Mouse (Mus musculus): ENCODE data around the gene Slc35g1.

DNA sequence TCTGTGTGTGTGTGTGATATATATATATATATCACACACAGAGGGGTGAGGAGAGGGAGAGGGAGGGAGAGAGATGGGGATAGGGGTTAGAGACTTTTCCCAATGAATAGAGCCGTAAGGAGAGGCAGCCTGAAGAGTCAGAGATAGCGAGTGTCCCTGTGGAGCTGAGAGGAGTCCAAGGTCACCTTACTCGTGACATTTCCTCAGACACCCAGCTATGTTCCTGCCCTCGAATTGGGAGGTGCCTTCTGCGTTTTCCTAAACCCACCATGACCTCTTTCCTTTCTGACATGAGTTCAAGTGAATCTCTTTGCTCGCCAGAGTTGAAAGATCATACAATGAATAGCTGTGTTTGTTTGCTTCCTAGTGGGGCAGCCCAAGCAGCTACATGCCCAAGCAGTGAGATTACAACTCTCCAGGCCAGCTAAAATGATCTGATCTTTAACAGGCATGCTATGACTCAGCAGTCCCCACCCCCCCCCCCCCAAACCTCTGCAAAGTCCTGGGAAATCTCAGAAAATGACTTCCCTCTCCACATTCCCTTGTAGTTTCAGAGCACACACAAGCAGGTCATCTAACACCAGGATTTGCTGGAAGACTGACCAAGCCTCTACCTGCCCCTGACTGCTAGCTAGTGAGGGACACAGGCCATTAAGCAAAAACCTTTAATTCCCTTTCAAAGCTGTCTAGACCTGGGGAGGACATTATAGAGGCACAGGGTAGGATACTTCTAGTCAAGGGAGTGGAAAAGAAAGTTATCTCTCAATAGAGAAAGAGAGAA, 31.7 kb upstream of the Slc35g1 start:
- no peak for TF ChIP-seq POLR2A (IDR thresholded peaks at IDR 0.05; ENCODE audit: insufficient read length, low read depth)
- no peak for TF ChIP-seq SRF (IDR thresholded peaks at IDR 0.05; ENCODE audit: control insufficient read depth, insufficient read length, low read depth)
- no peak for TF ChIP-seq POLR2AphosphoS2 (IDR thresholded peaks at IDR 0.05; ENCODE audit: insufficient read length, low read depth)
- TF ChIP-seq MYOG (IDR thresholded peaks at IDR 0.05; ENCODE audit: control insufficient read depth in 1 of 3, insufficient read depth in 1 of 3, insufficient read length in 2 of 3, low read depth in 2 of 3): no peak
- TF ChIP-seq E2F4 (IDR thresholded peaks at IDR 0.05; ENCODE audit: insufficient read depth): no peak
- no peak for TF ChIP-seq CEBPB (IDR thresholded peaks at IDR 0.05; ENCODE audit: insufficient read depth, poor library complexity, severe bottlenecking)
